In the genomic region with DNA sequence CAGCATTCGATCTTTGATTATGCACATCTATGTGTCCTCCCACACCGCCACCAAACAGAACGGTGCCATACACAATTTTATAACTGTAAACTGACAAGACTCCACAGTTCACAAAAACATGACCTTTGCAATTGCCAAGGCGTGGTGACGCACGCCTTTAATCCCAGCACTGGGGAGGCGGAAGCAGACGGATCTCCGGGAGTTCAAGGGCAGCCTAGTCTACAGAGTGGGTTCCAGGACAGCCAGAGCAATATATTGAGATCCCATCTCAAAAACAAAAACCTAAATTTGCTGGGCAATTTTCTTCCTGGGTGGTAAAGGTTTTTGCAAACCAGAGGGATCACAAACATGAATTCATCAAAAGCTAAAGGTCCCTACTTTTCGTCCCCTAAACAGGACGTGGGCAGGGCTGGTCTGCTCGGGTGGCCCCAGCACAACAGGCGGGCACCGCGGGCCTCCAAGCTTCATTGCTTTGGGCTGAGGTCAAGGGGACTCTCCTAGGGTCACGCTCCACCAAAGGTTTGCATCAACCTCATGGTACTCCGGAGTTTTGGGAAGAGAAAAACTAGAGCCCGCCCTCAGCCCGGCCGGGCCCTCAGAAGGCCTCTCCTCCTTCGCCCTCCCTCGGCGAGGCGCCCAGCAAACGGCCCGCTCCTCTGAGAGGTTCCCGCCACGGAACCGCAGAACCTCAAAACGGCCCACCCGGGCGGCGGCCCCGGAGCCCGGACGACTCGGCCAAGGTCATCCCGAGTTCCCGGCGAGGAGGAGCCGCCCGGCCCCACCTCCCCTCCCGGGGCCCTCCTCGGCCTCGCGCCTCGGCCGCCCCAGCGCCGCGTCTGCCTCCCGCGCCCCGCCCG, we compare ENCODE assay signal across 7 mouse cellular contexts. TPM values are rescaled to one million over a fixed set of nuclear protein-coding genes. Genes with fewer than 3 reads are reported as not detected.
DNase-seq lines count a peak whose midpoint lies in the region; ATAC-seq and TF ChIP-seq lines count a peak whose summit lies in the region.

No protein-coding gene starts in this region.

- ATAC-seq in liver, postnatal 0 days = peak; percentile 85
- ATAC-seq in neural tube, embryonic 13.5 days (ENCODE audit: low read depth) = peak; percentile 85

- no peaks in the 10 kb centered on the region for H3K9me3 ChIP-seq in heart, embryonic 10.5 days
- H3K9me3 ChIP-seq in liver, postnatal 0 days (ENCODE audit: low read length) = no peaks in the 10 kb centered on the region
- no peaks in the 10 kb centered on the region for H3K9me3 ChIP-seq in neural tube, embryonic 13.5 days

- H3K36me3 ChIP-seq in heart, embryonic 10.5 days = peaks cover 31% of the 10 kb centered on the region
- peaks cover 24% of the 10 kb centered on the region for H3K36me3 ChIP-seq in liver, postnatal 0 days (replicated peaks; ENCODE audit: insufficient read depth, low read length)
- H3K36me3 ChIP-seq in neural tube, embryonic 13.5 days = peaks cover 24% of the 10 kb centered on the region

- no peaks in the 10 kb centered on the region for H3K27me3 ChIP-seq in heart, embryonic 10.5 days (ENCODE audit: insufficient read depth, poor library complexity, severe bottlenecking)
- H3K27me3 ChIP-seq in liver, postnatal 0 days (ENCODE audit: insufficient read depth, low read length) = no peaks in the 10 kb centered on the region
- no peaks in the 10 kb centered on the region for H3K27me3 ChIP-seq in neural tube, embryonic 13.5 days

- TF ChIP-seq POLR2A in cortical plate, adult 2 months (IDR thresholded peaks at IDR 0.05; ENCODE audit: extremely low read depth, insufficient read depth, low read length) = no peak

- TF ChIP-seq EP300 in liver, postnatal 0 days (IDR thresholded peaks at IDR 0.05; ENCODE audit: low read depth) = no peak

- TF ChIP-seq CTCF in cortical plate, adult 2 months (IDR thresholded peaks at IDR 0.05; ENCODE audit: extremely low read depth, insufficient read depth, low read length) = no peak
- TF ChIP-seq CTCF in liver, postnatal 0 days (IDR thresholded peaks at IDR 0.05; ENCODE audit: low read depth) = no peak

- H3K4me3 ChIP-seq in cortical plate, adult 2 months (ENCODE audit: insufficient read depth, low read length) = peak overlapping the region; percentile 61
- peak overlapping the region; percentile 95 for H3K4me3 ChIP-seq in heart, embryonic 10.5 days
- peak overlapping the region; percentile 64 for H3K4me3 ChIP-seq in liver, postnatal 0 days (ENCODE audit: low read depth, low read length)
- H3K4me3 ChIP-seq in neural tube, embryonic 13.5 days = peak overlapping the region; percentile 91

- DNase-seq in CD4-positive, CD25-positive, alpha-beta regulatory T cell, adult 2 months (ENCODE audit: low read depth, low spot score) = peak; percentile 64
- DNase-seq in NIH3T3 (ENCODE audit: low read depth) = peak; percentile 74
- DNase-seq in heart, embryonic 10.5 days (ENCODE audit: low spot score) = no peak
- DNase-seq in kidney, adult 8-10 months = peak; percentile 53 to 63
- peak; percentile 45 for DNase-seq in liver, postnatal 0 days

- 0 out of 2 replicates have a peak overlapping the region, but pooled peaks have one; percentile 33 for H3K27ac ChIP-seq in cortical plate, adult 2 months (ENCODE audit: insufficient read depth, low read length)
- peak overlapping the region; percentile 99 for H3K27ac ChIP-seq in heart, embryonic 10.5 days
- H3K27ac ChIP-seq in liver, postnatal 0 days (ENCODE audit: low read depth) = peak overlapping the region; percentile 64
- H3K27ac ChIP-seq in neural tube, embryonic 13.5 days (replicated peaks) = peak overlapping the region; percentile 76

- WGBS in heart, embryonic 10.5 days = 5% methylated on average over 54 of the region's 55 CpGs
- 4% methylated on average over 48 of the region's 55 CpGs for WGBS in liver, postnatal 0 days (ENCODE audit: insufficient replicate concordance)
- 5% methylated on average over 53 of the region's 55 CpGs for WGBS in neural tube, embryonic 13.5 days

- peaks cover 7% of the 10 kb centered on the region; the same call in 1 of the 2 replicates for H3K4me1 ChIP-seq in cortical plate, adult 2 months (ENCODE audit: control insufficient read depth, insufficient read depth, low read length)
- peaks cover 14% of the 10 kb centered on the region; the same call in 1 of the 2 replicates for H3K4me1 ChIP-seq in heart, embryonic 10.5 days
- peaks cover 13% of the 10 kb centered on the region for H3K4me1 ChIP-seq in liver, postnatal 0 days (ENCODE audit: insufficient read depth)
- H3K4me1 ChIP-seq in neural tube, embryonic 13.5 days (replicated peaks) = peaks cover 18% of the 10 kb centered on the region

- H3K4me2 ChIP-seq in liver, postnatal 0 days (ENCODE audit: low read depth, low read length) = peak overlapping the region; percentile 75
- peak overlapping the region; percentile 83 for H3K4me2 ChIP-seq in neural tube, embryonic 13.5 days

- H3K9ac ChIP-seq in liver, postnatal 0 days (replicated peaks) = peak overlapping the region; percentile 80
- peak overlapping the region; percentile 95 for H3K9ac ChIP-seq in neural tube, embryonic 13.5 days

RNA-seq across cellular contexts. Expression of a gene that starts 0.6 kb away (rescaled TPM):
- 63.6 and 65.8 TPM in 2 replicates for polyA plus RNA-seq in cortical plate, adult 2 months (2012; rRNA removed)
- polyA plus RNA-seq in heart, embryonic 10.5 days (2016; fragmentation: Nextera tagmentation; extraction: Ambion mirVana) = 46.7 and 52.1 TPM in 2 replicates
- 8.5 and 10.1 TPM in 2 replicates for polyA plus RNA-seq in liver, postnatal 0 days (2015; fragmentation: Nextera tagmentation; extraction: Ambion mirVana)
- 34.8 and 36.3 TPM in 2 replicates for polyA plus RNA-seq in neural tube, embryonic 13.5 days (2015; fragmentation: Nextera tagmentation; extraction: Ambion mirVana)

RNA-seq across cellular contexts. Expression of a gene that starts 3.8 kb away (rescaled TPM):
- 0.02 TPM in 1 of 2 replicates, not detected in the other for polyA plus RNA-seq in cortical plate, adult 2 months (2012; rRNA removed)
- 0.74 and 1.3 TPM in 2 replicates for polyA plus RNA-seq in heart, embryonic 10.5 days (2016; fragmentation: Nextera tagmentation; extraction: Ambion mirVana)
- polyA plus RNA-seq in liver, postnatal 0 days (2015; fragmentation: Nextera tagmentation; extraction: Ambion mirVana) = 0.12 TPM in 2 replicates
- 2.5 and 2.7 TPM in 2 replicates for polyA plus RNA-seq in neural tube, embryonic 13.5 days (2015; fragmentation: Nextera tagmentation; extraction: Ambion mirVana)

Comparison
In these comparisons a context has a peak if more than half of its experiments do, and no peak if none do; other contexts are left out.
1. H3K27ac ChIP-seq: peak in every context shown above with its lines; median percentile 99 in heart, embryonic 10.5 days; 76 in neural tube, embryonic 13.5 days; 64 in liver, postnatal 0 days; 33 in cortical plate, adult 2 months.